Mouse (Mus musculus) erythroblast, embryonic 14.5 days (primary cell): ENCODE data around the gene Pnma1.

Source experiments
- GATA1 ChIP-seq: IDR thresholded peaks from 2 replicates; pipeline ENCODE4 v1.6.1; 2012; ENCODE audit warnings: low read length, inconsistent platforms, mixed read lengths
- TAL1 ChIP-seq: IDR thresholded peaks from 3 replicates; pipeline ENCODE4 v1.6.1; 2012; ENCODE audit warnings: low read length, inconsistent platforms, mixed read lengths

DNA sequence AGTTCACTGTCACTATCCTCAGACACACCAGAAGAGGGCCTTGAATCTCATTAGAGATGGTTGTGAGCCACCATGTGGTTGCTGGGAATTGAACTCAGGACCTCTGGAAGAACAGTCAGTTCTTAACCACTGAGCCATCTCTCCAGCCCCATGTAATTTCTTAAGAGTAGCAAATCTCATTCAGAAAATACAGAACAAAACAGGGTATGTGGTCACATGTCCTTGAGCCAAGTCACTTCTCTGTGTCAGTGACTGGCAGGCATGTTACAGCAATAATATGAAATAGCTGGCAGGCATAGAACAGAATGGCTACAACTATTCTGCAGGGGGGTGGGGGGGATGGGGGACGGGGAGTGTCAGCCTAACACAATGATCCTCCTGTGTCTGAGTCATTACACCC is 48.2 kb downstream of the Pnma1 start:
- TF ChIP-seq GATA1, result no peak
- no peak for TF ChIP-seq TAL1
